Mouse (Mus musculus) layer of hippocampus, adult 9-11 months (tissue): ENCODE measurements around the gene Trim17.

Experiments
- DNase-seq: peaks from one replicate; pipeline ENCODE4 v3.0.0; 2022

Trim17 gene

DNA sequence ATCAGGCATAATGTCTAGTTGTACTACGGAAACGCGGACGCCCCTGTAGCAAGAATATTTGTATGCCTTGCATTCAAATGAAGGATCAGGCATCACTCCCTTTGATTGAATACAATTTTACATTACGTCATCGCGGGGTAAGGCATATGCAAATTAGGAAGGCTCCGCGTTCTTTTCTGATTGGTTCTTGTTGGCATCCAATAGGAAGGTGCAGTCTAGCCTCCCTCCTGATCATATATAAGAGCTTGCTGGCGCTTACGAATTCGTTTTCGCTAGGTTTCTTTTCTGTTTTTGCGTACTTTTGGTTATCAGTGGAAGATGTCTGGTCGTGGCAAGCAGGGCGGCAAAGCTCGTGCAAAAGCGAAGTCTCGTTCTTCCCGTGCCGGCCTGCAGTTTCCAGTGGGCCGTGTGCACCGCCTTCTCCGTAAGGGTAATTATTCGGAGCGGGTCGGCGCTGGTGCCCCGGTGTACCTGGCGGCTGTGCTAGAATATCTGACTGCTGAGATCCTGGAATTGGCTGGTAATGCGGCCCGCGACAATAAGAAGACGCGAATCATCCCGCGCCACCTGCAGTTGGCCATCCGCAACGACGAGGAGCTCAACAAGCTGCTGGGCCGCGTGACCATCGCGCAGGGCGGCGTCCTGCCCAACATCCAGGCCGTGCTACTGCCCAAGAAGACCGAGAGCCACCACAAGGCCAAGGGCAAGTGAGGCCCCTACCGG, at the start of gene Trim17, which contains the start of gene Hist3h2a:
TSS of gene Trim17 (plus strand) at position 266 of the 723 bp plus-strand sequence.
TSS of gene Hist3h2a (plus strand) at position 266 of the 723 bp plus-strand sequence.
- peak; percentile 98 for DNase-seq

DNA sequence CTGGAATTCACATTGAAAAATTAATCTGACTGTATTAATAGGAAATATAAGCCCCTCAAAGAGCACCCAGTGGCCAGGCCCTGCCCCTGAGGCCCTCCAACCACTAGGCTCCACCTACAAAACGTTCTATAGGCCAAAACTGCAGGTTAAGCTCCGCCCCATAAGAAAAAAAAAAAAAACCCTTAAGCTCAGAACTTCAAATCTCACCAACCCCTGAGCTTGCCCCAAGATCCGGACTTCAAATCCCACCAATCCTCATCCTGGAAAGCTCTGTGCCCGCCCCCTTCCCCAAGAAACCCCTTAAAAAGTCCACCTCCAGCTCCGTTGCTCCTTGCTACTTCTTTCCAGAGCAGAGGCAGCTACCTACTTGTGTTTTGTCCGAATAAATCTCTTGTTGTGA, 49.6 kb upstream of the Trim17 start:
- no peak for DNase-seq

DNA sequence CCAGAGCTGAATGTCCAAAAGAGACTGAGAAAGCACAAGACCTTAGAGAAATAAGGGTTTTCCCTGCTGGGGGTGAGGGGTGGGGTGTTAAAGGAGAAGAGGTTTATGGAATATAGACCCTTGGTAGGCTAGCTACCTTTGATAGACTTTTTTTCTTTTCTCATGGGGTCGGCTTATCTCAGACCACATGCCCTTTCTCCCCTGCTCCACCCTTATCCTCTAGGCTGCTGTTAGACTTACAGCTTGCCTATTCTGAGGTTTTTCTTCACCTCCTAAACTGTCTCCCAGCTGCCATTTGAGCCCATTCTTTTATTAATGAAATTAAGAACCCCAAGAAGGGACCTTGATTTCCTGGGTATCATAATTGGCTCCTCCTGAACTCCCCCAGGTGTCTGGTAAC, 40.7 kb upstream of the Trim17 start:
- no peak for DNase-seq

DNA sequence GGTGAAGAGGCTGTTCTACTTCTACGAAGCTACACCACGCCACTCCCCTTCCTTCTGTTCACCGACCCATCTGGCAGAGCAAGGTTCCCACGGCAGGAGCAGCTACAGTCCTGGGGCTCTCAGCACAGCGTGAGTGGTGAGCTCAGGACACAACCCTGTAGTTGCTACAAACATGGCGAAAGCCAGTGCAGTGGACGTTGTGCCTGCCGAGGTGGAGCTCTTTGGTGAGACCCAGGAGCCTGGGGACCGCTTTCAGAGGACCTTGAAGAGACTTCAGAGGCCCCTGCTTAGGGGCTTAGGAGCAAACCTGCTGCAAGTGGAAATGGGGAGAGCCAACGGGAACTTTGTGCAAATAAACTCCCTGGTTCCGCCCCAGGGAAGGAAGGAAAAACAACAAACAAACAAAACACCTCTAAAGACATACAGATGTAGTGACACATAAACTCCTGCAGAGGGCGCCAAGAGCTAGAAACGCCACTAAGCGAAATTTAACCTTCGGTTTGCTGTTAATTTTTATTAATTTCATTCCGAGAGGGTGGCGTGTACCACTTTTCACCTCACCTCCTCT, 39.9 kb upstream of the Trim17 start:
- no peak for DNase-seq

DNA sequence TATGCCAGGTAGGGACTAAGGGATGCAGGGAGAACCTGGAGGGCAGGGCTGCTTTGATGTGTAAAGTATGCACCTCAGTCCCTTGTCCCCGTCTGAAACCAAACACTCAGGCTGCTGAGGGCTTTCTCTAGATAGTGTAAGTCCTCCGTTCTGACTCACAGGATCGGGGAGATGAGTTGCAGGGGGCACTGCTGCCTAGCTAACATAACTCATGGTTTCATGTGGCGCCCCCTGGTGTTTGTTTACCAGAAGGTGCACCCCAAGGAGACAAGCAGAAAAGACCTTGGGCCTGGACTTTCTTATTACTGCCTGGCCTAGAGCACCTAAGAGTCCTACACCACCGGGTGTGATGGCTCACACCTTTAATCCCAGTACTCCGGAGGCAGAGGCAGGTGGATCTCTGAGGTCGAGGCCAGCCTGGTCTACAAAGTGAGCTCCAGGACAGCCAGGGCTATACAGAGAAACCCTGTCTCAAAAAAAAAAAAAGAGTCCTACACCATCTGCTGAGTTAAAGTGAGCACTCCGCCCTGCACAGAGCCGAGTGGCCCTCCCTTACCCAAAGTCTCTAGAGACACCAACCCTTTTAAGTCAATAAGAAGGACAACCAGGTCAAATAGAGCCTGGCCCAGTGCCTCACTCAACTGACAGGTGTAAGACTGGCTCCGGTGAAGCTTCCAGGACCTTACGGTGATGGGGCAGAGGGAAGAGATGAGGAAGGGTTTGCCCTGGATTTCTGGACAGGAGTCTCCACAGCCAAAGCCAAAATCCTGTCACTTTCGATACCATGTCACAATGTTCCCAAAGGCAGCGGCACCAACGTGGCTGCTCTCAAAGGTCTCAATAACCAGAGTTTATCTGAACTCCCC, 37.4 kb upstream of the Trim17 start:
- no peak for DNase-seq

DNA sequence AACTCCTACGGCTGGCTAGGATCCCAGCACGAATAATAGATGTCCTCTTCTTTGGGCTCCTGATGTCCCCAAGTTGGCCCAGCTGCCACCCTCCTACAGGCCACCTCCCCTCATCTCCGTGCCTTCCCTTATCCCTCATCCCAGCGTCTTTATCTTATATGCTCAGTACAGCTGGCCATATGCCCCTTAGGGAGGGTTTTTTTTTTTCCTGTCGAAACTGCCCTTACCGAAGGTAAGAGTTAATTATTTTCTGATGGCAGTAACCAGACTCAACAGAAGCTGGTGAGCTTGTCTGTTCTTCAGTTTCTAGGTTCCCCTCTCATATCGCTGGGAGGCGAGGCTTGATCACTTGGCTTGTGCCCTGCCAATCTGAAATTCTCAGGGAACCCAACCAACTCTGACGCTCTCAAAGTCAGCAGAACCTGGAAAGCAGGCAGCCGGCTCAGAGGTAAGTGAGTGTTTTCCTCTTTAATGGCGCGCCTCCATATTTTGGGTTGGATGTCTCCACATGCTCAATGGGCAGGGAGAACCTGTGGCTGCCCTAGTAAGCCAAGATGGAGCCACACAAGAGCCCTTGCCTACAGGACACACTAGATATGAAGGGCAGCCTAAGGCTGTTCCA, 36.6 kb upstream of the Trim17 start, which contains the start of gene Btnl10:
TSS of gene Btnl10 (plus strand) at position 164 of the 622 bp plus-strand sequence.
- DNase-seq, result no peak

DNA sequence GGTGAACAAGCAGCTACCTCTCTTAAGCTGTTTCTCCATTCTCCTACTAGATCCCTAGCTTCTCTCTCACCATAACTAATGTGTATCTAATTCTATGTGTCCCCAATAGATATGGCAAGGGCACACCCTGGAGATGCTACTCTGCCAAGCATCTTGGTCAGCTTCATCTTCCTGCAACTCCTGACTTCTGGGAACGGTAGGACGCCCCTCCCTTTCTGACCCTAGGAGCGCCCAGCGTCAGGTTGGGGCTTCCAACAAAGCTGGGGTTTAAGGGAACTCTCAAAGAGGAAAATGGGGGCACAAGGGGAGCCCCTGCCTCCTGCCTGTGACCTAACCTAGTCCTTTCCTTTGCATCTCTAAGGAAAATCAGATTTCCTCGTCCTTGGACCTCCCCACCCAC, 35.7 kb upstream of the Trim17 start:
- no peak for DNase-seq

DNA sequence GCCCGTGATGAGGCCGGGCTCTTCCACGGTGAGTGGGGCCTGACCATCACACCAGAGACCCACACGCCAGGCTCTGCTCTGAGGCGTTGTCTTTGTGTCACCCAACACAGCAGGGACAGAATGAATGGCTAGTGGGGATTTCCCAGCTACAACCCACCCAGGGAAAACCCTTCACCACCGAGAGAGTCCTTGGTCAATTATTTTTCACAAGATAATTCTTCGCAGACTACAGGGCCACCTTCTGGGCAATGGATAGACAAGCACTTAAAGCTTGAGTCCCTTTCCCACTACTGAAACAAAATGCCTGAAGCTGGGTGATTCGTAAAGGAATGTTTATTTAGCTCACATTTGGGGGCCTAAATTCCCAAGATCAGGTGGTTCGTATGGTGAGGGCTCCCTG, 32.1 kb upstream of the Trim17 start:
- no peak for DNase-seq

DNA sequence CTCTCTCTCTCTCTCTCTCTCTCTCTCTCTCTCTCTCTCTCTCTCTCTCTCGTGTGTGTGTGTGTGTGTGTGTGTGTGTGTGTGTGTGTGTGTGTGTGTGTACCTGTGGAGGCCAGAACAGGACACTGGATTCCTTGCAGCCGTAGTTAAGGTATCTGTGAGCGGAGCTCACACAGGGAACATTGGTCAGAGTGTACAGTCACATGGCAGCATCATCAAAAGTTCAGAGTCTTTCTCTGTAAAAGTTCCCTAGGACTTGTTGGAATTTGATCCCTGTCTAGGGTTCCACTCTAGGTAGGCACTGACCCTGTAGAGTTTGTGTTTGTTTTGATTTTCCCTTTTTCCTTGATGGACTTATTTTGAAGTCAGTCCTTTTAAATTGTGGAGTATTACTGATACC, 27.8 kb upstream of the Trim17 start:
- no peak for DNase-seq

DNA sequence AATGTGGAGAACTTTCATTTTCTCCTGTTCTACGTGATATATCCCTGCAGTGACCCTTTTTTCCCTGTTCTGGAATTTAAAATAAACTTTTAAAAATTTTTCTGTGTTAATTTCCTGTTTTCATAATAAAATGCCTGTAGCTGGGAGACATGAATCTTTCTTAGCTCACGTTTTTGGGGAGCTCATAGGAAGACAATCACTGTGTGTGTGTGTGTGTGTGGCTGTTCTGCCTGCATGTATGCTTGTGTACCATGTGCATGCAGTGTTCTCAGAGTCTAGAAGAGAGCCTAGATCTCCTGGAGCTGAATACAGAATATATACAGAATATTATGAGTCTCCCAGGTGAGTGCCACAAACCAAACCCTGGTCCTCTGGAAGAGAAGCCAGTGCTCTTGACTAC, 27.4 kb upstream of the Trim17 start:
- DNase-seq, result no peak

DNA sequence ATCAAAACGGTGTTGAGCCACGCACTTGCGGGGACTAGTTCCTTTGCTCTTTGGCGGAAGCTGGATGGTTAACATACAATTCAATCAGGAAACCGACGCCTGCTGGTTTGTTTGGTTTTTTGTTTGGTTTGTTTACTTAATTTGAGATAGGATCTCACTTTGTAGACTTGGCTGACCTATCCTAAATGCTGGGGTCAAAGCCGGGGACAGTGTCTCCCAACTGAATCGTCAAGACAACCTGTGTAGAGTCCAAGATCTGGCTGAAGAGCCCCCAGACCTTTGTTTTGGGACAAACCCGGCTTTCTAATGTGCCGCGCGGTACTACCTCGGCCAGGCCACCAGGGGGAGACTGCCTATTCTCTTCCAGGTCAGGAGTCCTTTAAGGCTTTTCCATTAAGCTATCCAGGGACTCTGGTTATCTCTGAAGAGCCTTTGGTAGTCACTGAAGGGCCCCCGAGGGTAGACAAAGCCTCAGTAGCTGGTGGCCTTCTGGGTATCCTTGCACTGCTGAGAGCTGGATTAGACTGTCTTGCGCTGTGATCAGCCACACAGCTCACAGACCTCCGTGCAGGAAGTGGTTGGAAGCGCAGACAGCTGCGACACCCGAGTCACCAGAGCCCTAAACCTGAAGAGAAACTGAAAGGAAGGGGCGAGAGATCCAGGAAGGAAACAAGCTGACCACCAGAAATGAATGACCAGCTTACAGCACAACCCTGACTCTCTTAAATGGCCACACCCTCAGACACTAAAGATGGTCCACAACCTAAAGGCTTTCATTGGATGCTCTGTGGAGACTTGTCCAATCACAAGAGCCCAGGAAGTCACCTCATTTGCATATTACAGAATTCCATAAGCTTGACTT, 26.5 kb upstream of the Trim17 start:
- DNase-seq, result peak; percentile 38

DNA sequence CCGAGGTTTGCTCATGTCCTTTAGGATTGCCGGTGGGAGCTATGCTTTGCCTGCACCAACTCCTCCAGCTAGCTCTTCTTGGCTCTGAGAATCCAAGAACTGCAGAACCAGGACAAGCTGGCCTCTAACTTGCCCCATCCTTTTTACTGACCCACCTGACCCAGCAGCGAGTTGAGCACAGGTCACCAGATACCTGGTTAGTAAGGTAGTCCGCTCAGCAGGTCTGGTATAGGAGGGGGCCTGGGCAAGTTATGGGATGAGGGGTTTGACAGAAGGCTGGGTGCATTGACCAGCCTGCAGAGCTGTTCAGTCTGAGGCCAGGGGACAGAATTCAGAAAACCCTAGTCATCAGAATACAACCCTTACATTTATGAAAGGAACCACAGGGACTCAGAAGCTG, 25.4 kb upstream of the Trim17 start:
- DNase-seq, result no peak

DNA sequence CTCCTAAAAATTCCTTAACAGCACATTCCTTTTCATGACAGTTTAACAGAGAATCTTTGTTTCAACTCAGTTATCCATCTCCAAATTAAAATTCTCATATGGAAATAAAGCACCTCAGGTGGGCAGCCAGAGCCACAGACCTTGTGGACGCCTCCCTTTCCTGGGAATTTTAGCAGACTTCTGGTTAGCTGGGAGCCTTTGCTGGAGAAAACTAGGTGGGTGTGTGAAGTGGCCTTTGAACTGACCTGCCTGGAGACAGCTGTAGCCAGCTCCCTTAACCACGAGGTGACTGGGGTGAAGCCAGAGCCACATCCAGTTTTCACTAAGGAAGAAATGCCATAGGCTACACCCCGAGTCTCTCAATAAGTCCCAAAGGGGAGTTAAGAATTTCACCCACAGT, 24.8 kb upstream of the Trim17 start:
- no peak for DNase-seq

DNA sequence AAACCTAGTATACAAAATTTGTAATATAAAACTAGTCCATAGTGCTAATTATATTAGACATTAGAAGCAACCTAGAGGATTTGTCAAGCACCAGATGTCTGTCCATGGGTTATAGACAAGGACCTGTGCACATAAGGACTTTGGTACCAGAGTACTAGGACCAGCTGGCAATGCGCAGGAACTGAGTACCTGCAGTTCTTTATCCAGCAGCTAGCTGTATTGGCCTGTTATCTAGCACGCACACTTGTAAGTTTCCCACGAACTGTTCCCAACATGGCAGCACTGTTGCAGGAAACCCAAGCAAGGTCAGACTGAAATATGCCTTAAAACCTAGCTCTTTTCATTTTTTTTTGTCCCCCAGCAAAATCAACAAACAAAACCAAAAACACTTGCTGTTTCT, 24.2 kb upstream of the Trim17 start:
- no peak for DNase-seq

DNA sequence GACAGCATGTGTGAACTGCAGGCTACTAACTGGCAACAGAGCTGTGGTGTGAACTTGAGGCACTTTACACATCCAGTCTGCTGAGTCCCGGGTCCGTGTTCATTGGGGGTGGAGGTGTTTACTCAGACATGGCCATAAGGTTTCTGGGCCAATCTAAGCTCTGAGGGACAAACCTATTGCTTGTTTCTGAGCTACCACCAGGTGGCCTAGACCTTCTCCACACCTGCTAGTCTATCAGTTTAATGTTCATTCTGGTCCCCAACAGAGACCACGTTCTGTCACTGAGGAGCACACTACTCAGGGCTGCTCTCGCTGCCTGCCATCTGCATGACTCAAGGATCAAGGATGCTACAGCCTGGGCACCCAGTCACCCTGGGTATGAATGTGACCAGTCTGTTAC, 22.9 kb upstream of the Trim17 start:
- no peak for DNase-seq

DNA sequence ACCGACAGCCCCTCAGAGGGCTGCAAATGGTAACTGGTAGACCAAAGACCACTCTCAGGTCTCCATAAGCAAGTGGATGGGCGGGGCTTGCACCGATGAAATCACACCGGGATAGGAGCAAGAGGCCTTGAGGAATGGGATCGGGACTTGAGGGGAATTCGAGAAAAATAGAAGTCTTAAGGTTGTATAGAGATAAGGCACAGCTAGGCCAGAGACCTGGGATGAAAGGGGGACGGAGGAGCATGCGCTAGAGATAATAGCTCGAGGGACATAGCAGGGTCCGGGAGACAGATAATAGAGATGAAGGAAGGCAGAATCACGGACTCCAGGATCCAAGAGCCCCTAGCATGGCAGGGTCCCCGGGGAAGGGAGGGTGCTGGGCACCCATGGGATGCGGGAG, 16.6 kb upstream of the Trim17 start:
- no peak for DNase-seq

DNA sequence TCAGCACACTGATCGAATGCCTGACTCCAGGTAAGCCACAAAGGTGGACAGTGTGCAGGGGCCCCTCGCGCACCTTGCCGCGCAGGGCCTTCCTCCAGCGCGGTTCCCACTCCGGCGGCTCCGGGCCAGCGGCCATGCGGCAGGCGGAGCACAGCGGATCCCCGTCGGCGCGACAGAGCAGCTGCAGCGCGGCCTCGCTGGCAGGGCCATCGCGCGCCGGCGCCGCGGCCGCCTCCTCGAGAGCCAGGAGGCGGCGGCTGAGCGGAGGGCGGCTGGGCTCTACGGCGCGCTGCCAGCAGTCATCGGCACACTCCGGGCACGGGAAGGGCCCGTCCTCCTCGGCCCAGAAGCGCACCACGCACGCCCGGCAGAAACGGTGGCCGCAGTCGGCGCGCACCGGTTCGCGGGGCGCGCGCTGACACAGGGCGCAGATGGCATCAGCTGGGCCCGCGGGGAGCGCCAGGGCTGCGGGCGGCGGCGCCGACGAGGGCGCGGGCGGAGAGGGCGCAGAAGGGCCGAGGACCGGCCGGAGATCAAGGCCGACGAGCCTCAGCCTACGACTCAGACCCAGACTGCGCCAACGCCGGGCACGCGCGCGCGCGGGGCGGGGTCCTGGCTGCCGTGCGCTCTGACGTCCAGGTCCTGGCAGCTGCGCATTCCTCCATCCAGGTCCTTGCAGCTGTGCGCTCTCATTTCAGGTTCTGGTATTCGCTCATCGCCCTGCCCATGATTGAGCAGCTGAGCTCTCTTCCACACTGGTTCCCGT, 16.0 kb upstream of the Trim17 start, which contains the start of gene Rnf187:
TSS of gene Rnf187 (minus strand) at position 595 of the 766 bp plus-strand sequence.
- DNase-seq, result peak; percentile 95

DNA sequence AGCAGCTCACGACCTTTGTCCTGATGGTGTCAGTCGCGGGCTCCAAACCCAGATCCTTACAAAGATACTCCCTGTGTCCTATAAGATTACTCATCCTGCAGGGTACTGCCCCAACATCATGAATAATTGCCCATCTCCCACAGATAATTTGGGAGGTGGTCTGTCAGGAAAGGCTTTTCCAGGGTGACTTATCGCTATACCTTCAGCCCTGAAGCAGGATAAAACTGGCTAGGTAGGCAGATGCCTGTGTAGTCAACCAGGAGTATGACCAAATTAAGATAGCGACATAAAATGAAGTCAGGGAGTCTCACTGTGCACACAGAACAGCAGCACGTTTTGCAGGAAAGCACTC, 15.4 kb upstream of the Trim17 start:
- no peak for DNase-seq

DNA sequence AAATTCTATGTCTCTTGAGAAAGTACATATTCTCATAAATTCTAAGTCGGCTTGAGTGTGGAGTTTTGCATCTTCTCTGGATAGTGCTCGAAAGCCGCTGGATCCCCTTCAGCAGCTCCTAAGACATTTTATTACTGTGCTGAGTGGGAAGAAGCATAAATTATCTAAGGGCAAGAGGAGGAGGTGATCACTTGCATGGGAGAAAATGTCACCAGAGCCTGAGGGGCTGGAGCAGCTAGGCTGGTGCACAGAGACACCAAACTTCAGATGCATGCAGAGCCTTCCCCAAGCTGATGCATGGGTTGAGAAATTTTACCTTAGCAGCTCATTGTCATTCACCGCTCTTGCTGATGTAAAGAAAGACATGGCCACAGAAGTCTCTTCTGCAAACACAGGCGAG, 10.3 kb upstream of the Trim17 start:
- DNase-seq, result no peak

DNA sequence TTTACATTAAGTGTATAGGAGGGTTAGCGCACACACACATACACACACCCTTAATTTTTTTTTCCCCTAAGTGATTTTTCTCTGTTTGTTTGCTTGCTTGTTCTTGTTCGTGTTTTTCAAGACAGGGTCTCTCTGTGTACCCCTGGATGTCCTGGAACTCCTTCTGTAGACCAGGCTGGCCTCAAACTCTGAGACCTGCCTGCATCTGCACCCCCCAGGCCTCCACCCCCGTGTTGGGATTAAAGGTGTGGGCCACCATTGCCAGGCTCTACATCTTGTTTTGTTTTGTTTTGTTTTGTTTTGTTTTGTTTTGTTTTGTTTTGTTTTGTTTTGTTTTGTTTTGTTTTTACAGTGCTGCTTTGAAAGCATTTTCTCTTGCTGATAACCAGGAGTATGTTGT, 7.2 kb upstream of the Trim17 start:
- no peak for DNase-seq

DNA sequence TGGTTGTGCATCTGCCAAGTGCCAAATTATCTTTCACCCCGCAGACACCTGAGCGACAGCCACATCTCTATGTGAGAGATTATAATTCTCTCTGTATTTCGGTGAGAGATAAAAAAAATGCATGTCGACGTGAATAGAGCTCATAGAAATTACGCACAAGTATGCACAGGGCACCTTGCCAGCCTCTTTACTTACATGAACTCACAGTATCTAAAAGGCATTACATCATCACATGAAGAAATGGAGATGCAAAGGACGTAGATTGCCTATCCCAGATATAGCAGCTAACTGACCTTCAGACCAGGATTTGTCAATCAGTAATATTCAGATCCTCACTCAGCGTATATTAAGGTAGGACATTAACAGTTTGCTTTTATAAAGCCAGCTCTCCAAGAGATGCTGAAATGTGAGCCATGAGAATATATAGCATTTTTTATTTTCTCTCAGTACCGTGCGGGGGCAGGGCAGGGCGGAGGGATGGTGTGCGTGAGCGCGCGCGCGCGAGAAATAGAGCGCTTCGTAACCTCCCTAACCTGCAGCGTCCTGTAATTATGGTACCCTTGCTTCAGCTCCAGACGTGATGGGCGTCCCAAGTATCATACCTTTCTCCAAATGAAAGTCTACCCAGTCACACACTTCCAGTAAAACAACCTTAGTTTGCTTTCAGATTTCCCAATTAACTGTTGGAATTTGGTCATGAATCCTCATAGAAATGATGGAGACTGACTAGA, 6.5 kb upstream of the Trim17 start:
- peak; percentile 66 for DNase-seq
